Mouse (Mus musculus) inflammation-experienced regulatory T-cells (primary cell): ENCODE results near the gene Prokr1. TPM values are rescaled to one million over a fixed set of nuclear protein-coding genes. Genes with fewer than 3 reads are reported as not detected.

Experiments used
- polyA plus RNA-seq, 2 experiments: library from polyadenylated mRNA; unstranded; fragments of 100-300 nt; shearing (Covaris generic); gene quantifications; one replicate each; pipeline ENCODE4 v1.2.1; 2017

Gene Prokr1
- 1 to 10 TPM in 1 of 2 experiments, under 1 TPM in 1; 0.12 to 1.8 TPM for polyA plus RNA-seq

DNA sequence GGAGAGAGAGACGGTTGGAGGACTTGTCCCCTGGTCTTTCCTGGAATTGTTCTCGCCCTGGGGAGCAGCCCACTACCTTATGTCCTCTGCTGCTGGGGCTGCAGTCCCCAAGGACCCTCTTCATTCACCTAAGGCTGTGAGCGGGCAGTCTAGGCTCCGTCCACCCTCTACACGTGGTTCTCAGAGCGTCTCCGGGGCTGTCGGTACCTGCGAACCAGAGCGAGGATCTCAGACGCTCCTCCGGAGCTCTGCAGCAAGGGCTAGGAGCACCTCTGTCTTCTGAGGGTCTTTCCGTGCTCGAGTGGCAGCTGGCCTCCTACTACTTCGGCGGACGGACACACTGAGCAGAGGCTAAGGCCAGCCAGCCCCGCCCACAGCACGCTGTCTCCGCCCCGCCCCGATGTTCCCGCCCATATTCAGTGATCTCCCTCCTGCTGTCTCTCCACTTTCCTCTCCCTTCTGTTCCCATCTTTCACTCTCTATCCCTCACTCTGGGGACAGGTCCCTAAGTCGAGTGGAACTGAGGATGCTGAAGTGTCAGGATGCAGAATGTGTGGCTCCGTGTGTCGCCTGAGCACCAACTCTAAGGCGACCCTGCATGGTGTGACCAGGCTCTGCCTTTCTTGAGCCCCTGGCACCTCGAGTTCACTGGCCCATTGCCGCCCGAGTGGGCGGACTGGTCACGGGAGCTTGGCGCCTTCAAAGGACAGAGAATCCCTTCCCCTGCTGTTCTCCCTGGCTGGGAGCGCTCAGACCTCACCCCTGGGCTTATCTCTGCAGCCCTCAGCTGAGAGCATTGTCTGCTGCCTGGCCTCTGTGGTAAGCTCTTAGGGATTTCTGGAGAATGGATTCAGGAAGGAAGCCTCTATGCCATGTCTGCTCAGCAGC lies at the start of gene Prokr1:
Prokr1 (minus strand) TSS at position 350 of the 888 bp plus-strand sequence.

DNA sequence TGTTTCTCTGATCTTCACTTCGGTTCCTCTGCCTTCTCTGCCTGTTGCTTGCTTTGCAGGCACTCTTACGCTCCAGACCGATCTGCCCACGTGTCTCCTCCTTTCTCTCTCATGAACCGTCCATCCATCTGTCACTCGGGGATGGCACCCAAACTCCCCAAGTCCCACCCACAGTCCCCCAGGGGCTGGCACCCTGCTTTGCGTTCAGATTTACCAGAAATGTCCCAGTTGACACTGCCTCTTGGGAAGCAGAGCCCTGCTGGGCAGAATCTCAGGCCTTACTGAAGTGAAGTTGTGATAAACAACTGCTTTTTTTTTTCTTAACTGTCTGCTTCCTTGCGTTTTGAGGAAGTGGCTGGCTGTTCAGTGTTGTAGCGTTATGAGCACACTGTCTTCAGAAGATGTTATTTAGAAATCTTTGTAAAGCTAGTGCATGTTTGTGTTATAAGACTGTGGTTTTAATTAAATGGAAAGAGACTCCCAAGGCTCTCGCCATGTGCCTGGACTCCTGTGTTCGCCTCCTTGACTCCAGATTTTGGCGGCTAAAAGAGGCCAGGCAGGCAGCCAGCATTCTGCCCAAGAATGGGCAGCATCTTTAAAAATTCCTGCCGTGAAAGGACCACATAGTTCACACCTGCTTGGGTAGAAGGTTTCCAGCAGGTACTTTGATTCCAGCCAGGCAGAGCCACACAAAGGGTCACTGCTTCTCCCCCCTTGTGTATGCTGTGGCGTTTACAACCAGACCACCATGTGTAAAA lies 57.4 kb downstream of the Prokr1 start, which contains the start of gene Arhgap25:
Arhgap25 (minus strand) TSS at position 307 of the 758 bp plus-strand sequence.

Other genes starting within 250 kb of the Prokr1 start
- gene Gkn1, start 239.8 kb downstream of the Prokr1 start, polyA plus RNA-seq = not detected
- gene Gkn2, start 217.4 kb downstream of the Prokr1 start, polyA plus RNA-seq = not detected
- gene Gkn3, start 201.8 kb downstream of the Prokr1 start, polyA plus RNA-seq = not detected
- under 1 TPM in 1 of 2 experiments, not detected in 1; 0.18 TPM for gene Bmp10, start 161.7 kb downstream of the Prokr1 start, polyA plus RNA-seq
- gene Arhgap25, start 57.5 kb downstream of the Prokr1 start, polyA plus RNA-seq = 100 to 1,000 TPM; 151 to 170 TPM
- gene Aplf, start 81.5 kb upstream of the Prokr1 start, polyA plus RNA-seq = 10 to 100 TPM in 1 of 2 experiments, 1 to 10 TPM in 1; 7.1 to 10.2 TPM
- under 1 TPM; 0.35 to 0.89 TPM for gene Efcc1, start 140.1 kb upstream of the Prokr1 start, polyA plus RNA-seq
- gene Gp9, start 187.3 kb upstream of the Prokr1 start, polyA plus RNA-seq = not detected
- gene Rab43, start 221.4 kb upstream of the Prokr1 start, polyA plus RNA-seq = 10 to 100 TPM; 38.7 to 41.2 TPM
- gene Gm45140, start 245.1 kb upstream of the Prokr1 start, polyA plus RNA-seq = 10 to 100 TPM; 14.9 to 15.6 TPM
- gene Isy1, start 248.1 kb upstream of the Prokr1 start, polyA plus RNA-seq = 10 to 100 TPM; 73.0 to 83.9 TPM